Mouse (Mus musculus) lung, adult 2 months (tissue): Measurements from ENCODE around the gene Syt8.

Experiments
- CTCF ChIP-seq: fragments of 200-500 bp; IDR thresholded peaks from 2 replicates; pipeline ENCODE4 v1.5.1; 2011; ENCODE audit warnings: mild to moderate bottlenecking, low read length, control low read depth; ENCODE audit not compliant: insufficient read depth
- POLR2A ChIP-seq: fragments of 200-500 bp; IDR thresholded peaks from 2 replicates; pipeline ENCODE4 v1.6.1; 2011; ENCODE audit warnings: low read depth, mild to moderate bottlenecking, control low read depth, low read length, borderline replicate concordance; ENCODE audit errors: extremely low read depth

DNA sequence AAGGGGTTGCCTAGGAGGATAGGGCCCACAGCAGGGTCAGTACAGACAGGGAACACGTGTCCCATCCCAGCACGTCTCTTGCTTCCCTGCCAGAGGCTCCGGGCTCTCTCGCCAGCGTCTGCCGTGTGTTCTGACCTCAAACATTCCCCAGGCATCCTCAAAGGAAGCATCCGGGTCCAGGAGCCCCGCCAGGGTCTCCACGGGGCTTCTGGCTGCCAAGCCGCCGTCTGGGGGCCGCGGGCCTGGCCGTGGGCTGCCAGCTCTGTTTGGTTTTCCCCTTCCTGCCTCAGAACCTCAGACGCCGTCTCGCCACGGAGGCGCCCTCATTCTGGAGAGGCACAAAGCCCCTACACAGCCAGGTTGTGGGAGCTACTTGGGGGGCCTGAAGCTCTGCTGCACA is 1.0 kb upstream of the Syt8 start:
- TF ChIP-seq CTCF = no peak
- no peak for TF ChIP-seq POLR2A
